Mouse (Mus musculus) thymus, adult 2 months (tissue): Measurements from ENCODE around the gene Tprkb. TPM values are rescaled to one million over a fixed set of nuclear protein-coding genes. Genes with fewer than 3 reads are reported as not detected.
"Not testable (repeated sequence)": the region's sequence is repeated elsewhere in the genome, so short reads cannot be mapped to it uniquely, and the experiment has no call there.

Experiments
- DNase-seq: peaks from one replicate; pipeline ENCODE4 v3.0.0; 2021
- H3K27ac ChIP-seq: fragments of 200-500 bp; 2 replicates; pipeline ENCODE4 v1.5.1; 2012; ENCODE audit warnings: low read length, control low read depth; ENCODE audit not compliant: control insufficient read depth, insufficient read depth
- H3K27me3 ChIP-seq: fragments of 200-500 bp; 2 replicates; pipeline ENCODE4 v1.6.1; 2012; ENCODE audit warnings: mild to moderate bottlenecking, low read length, moderate library complexity, mixed read lengths; ENCODE audit not compliant: control insufficient read depth, insufficient read depth
- H3K36me3 ChIP-seq: fragments of 200-500 bp; 2 replicates; pipeline ENCODE4 v1.6.1; 2012; ENCODE audit warnings: mild to moderate bottlenecking, low read length, moderate library complexity; ENCODE audit not compliant: control insufficient read depth, insufficient read depth
- H3K4me1 ChIP-seq: fragments of 200-500 bp; replicated peaks from 2 replicates; pipeline ENCODE4 v1.6.1; 2012; ENCODE audit warnings: low read length; ENCODE audit not compliant: control insufficient read depth, insufficient read depth
- H3K4me3 ChIP-seq: fragments of 200-500 bp; 2 replicates; pipeline ENCODE4 v1.5.1; 2012; ENCODE audit warnings: mild to moderate bottlenecking, low read length, control low read depth, moderate library complexity; ENCODE audit not compliant: control insufficient read depth, insufficient read depth
- CTCF ChIP-seq: fragments of 200-500 bp; IDR thresholded peaks from 2 replicates; pipeline ENCODE4 v1.5.1; 2012; ENCODE audit warnings: mild to moderate bottlenecking, control low read depth, low read length, moderate library complexity, borderline replicate concordance; ENCODE audit not compliant: control insufficient read depth, poor library complexity, insufficient read depth; ENCODE audit errors: extremely low read depth
- POLR2A ChIP-seq: fragments of 200-500 bp; IDR thresholded peaks from 2 replicates; pipeline ENCODE4 v1.6.1; 2012; ENCODE audit warnings: mild to moderate bottlenecking, low read length, control low read depth, moderate library complexity; ENCODE audit not compliant: control insufficient read depth, poor library complexity, insufficient read depth; ENCODE audit errors: extremely low read depth
- WGBS: fragments of 180-500 bp; shearing (Covaris S2); methylation state at CpG from one replicate; pipeline ENCODE4 v1.1.7; 2018; 5-methylcytosine and 5-hydroxymethylcytosine counted together
- polyA plus RNA-seq: library from polyadenylated mRNA; depleted of rRNA; stranded (reverse); fragments of >200 nt; gene quantifications from 2 replicates; pipeline ENCODE4 v1.2.3, GENCODE M21; 2012; rRNA removed

The Tprkb gene
- polyA plus RNA-seq, result 16.8 and 20.6 TPM in 2 replicates

- H3K27ac ChIP-seq, result no peak within 1 kb of the TSS
- TF ChIP-seq POLR2A, result no peak
- no peak for TF ChIP-seq CTCF
- no peaks in the 10 kb centered on the region for H3K27me3 ChIP-seq
- H3K4me3 ChIP-seq, result no peak within 1 kb of the TSS
- no peaks in the 10 kb centered on the region for H3K36me3 ChIP-seq
- peaks cover 8% of the 10 kb centered on the region; the same call in 1 of the 2 replicates for H3K4me1 ChIP-seq
- DNase-seq, result no peak
- 73% methylated on average over 3 of the region's 3 CpGs for WGBS
Measured at GRCm38 (mm10) chr6:85911587-85911986, at the start of gene Tprkb. TSS of gene Tprkb (plus strand) at chr6:85911865.

- no peaks in the 10 kb centered on the region for H3K27me3 ChIP-seq
- no peaks in the 10 kb centered on the region for H3K36me3 ChIP-seq
- DNase-seq, result no peak
- H3K27ac ChIP-seq, result no peak overlapping the region
- no peaks in the 10 kb centered on the region for H3K4me1 ChIP-seq
- TF ChIP-seq CTCF (no peak), POLR2A (no peak)
- WGBS, result 83% methylated on average over 3 of the region's 3 CpGs
- no peak overlapping the region for H3K4me3 ChIP-seq
Measured at GRCm38 (mm10) chr6:85862565-85862964, 49.1 kb upstream of the Tprkb start.

- Histone ChIP-seq H3K36me3 (no peaks in the 10 kb centered on the region), H3K27me3 (no peaks in the 10 kb centered on the region), H3K27ac (no peak overlapping the region), H3K4me1 (no peaks in the 10 kb centered on the region), H3K4me3 (no peak overlapping the region)
- DNase-seq, result no peak
- TF ChIP-seq POLR2A, result no peak
- TF ChIP-seq CTCF, result no peak
- WGBS, result 91% methylated on average over 2 of the region's 2 CpGs
Measured at GRCm38 (mm10) chr6:85863136-85863535, 48.5 kb upstream of the Tprkb start.

GRCm38 (mm10) chr6:85863840-85864239, 47.8 kb upstream of the Tprkb start:
- TF ChIP-seq CTCF (no peak), POLR2A (no peak)
- Histone ChIP-seq H3K36me3 (no peaks in the 10 kb centered on the region), H3K27me3 (no peaks in the 10 kb centered on the region), H3K4me1 (no peaks in the 10 kb centered on the region), H3K27ac (no peak overlapping the region), H3K4me3 (no peak overlapping the region)
- 95% methylated on average over 2 of the region's 2 CpGs for WGBS
- DNase-seq, result no peak

- 76% methylated on average over 6 of the region's 7 CpGs for whole genome bisulfite sequencing
- not testable (repeated sequence) for H3K4me3 ChIP-seq, DNase-seq, H3K27ac ChIP-seq, H3K36me3 ChIP-seq, H3K4me1 ChIP-seq, H3K27me3 ChIP-seq
Measured at GRCm38 (mm10) chr6:85864900-85865639, 46.6 kb upstream of the Tprkb start.

GRCm38 (mm10) chr6:85866166-85866565, 45.5 kb upstream of the Tprkb start:
- 88% methylated on average over 3 of the region's 3 CpGs for WGBS
- not testable (repeated sequence) for H3K4me3 ChIP-seq, H3K4me1 ChIP-seq, DNase-seq, H3K36me3 ChIP-seq, H3K27me3 ChIP-seq, H3K27ac ChIP-seq

GRCm38 (mm10) chr6:85866995-85867394, 44.7 kb upstream of the Tprkb start:
- not testable (repeated sequence) for H3K4me1 ChIP-seq, H3K27me3 ChIP-seq, H3K27ac ChIP-seq, DNase-seq, H3K36me3 ChIP-seq, H3K4me3 ChIP-seq
- WGBS, result 89% methylated on average over 1 of the region's 1 CpGs
